In genomic region chr19:38836438-38837170, GRCm38 (mm10) we compare ENCODE assay signal across 8 mouse cellular contexts. TPM values are rescaled to one million over a fixed set of nuclear protein-coding genes. Genes with fewer than 3 reads are reported as not detected.
A peak's percentile ranks its signal among the peaks of the same experiment; 100 is the strongest.
DNase-seq lines count a peak whose midpoint lies in the region; ATAC-seq and TF ChIP-seq lines count a peak whose summit lies in the region.

TSS of gene Tbc1d12 (plus strand) at chr19:38836579.

- DNase-seq in ES-CJ7 (ENCODE audit: low read depth, low spot score): peak; percentile 90
- DNase-seq in cerebellum, adult 11 months: peak; percentile 92
- peak; percentile 91 for DNase-seq in forebrain, embryonic 14.5 days (ENCODE audit: low spot score)
- peak; percentile 82 for DNase-seq in heart, postnatal 25 days (ENCODE audit: low spot score)
- DNase-seq in layer of hippocampus, adult 18-20 months (ENCODE audit: low spot score in 2 of 2): peak; percentile 83 to 87
- DNase-seq in lung, adult 2 months: peak; percentile 87
- peak; percentile 65 to 70 for DNase-seq in thymus, adult 18-20 months

- H3K4me1 ChIP-seq in forebrain, embryonic 14.5 days (ENCODE audit: control insufficient read depth, insufficient read depth, low read length): peaks cover 13% of the 10 kb centered on the region; the same call in 1 of the 2 replicates
- H3K4me1 ChIP-seq in lung, adult 2 months (ENCODE audit: control insufficient read depth, insufficient read depth, low read length): no peaks in the 10 kb centered on the region

- H3K27me3 ChIP-seq in forebrain, embryonic 14.5 days (replicated peaks; ENCODE audit: control insufficient read depth, insufficient read depth, low read length): no peaks in the 10 kb centered on the region

- WGBS in forebrain, embryonic 14.5 days: under 1% methylated on average over 91 of the region's 101 CpGs
- 1% methylated on average over 86 of the region's 101 CpGs for WGBS in lung, adult 2 months

- H3K9me3 ChIP-seq in forebrain, embryonic 14.5 days (replicated peaks; ENCODE audit: control insufficient read depth, low read length): no peaks in the 10 kb centered on the region

- no peak for TF ChIP-seq CTCF in lung, adult 2 months (IDR thresholded peaks at IDR 0.05; ENCODE audit: insufficient read depth, low read length)

- H3K4me2 ChIP-seq in forebrain, embryonic 14.5 days (ENCODE audit: low read length): peak within 1 kb of the TSS; percentile 55

- no peaks in the 10 kb centered on the region for H3K36me3 ChIP-seq in forebrain, embryonic 14.5 days (ENCODE audit: control insufficient read depth, insufficient read depth, low read length)

- peak within 1 kb of the TSS; percentile 86 for H3K9ac ChIP-seq in forebrain, embryonic 14.5 days (ENCODE audit: low read length)

- ATAC-seq in forebrain, embryonic 14.5 days: peak; percentile 92
- ATAC-seq in neutrophil, adult 5-6 weeks (ENCODE audit: extremely low read depth, insufficient number of reproducible peaks, low FRiP score, poor library complexity, severe bottlenecking): peak; percentile 90

- peak within 1 kb of the TSS; percentile 87 for H3K27ac ChIP-seq in forebrain, embryonic 14.5 days (ENCODE audit: low read depth, low read length)

- intact Hi-C loops in heart, postnatal 25 days (cut with DNase I): loop anchor here (2.0 to 5.0 kb wide), 2 partner anchors 18 to 81 kb away; partner anchors contain the start of gene Noc3l

- peak within 1 kb of the TSS; percentile 83 for H3K4me3 ChIP-seq in forebrain, embryonic 14.5 days (ENCODE audit: low read depth, low read length)
- H3K4me3 ChIP-seq in lung, adult 2 months (replicated peaks; ENCODE audit: extremely low read depth, low read depth, low read length): peak within 1 kb of the TSS; percentile 84

- TF ChIP-seq POLR2A in lung, adult 2 months (IDR thresholded peaks at IDR 0.05; ENCODE audit: borderline replicate concordance, extremely low read depth, low read depth, low read length): peak; percentile 57; the same call in 1 of the 2 replicates

RNA-seq across cellular contexts. Expression of gene Tbc1d12, which starts in this region (rescaled TPM):
- polyA plus RNA-seq in forebrain, embryonic 14.5 days (2014; fragmentation: Nextera tagmentation; extraction: Ambion mirVana): 5.9 and 6.2 TPM in 2 replicates
- 1 to 10 TPM; 5.9 to 6.7 TPM for total RNA-seq in heart, postnatal 25 days (2021)
- total RNA-seq in layer of hippocampus, adult 18-20 months (2021): 10 to 100 TPM; 11.0 to 11.7 TPM
- polyA plus RNA-seq in lung, adult 2 months (2012; rRNA removed): 3.5 and 4.9 TPM in 2 replicates
- total RNA-seq in neutrophil, adult 5-6 weeks (2017): 3.8 and 4.1 TPM in 2 replicates

Comparison
In these comparisons a context has a peak if more than half of its experiments do, and no peak if none do; other contexts are left out.
1. Peak in every context shown above with its lines: DNase-seq, ATAC-seq, H3K4me3 ChIP-seq and H3K27ac ChIP-seq.